Mouse (Mus musculus) brain, embryonic 14.5 days (tissue): ENCODE results near the gene Gfi1b.

Source experiments
- CTCF ChIP-seq: fragments of 200-500 bp; IDR thresholded peaks from 2 replicates; pipeline ENCODE4 v1.5.1; 2012; ENCODE audit warnings: inconsistent platforms, mild to moderate bottlenecking, moderate library complexity, borderline replicate concordance; ENCODE audit not compliant: insufficient read depth, insufficient read length; ENCODE audit errors: extremely low read depth
- POLR2A ChIP-seq: fragments of 200-500 bp; IDR thresholded peaks from 2 replicates; pipeline ENCODE4 v1.6.1; 2012; ENCODE audit warnings: mild to moderate bottlenecking, inconsistent platforms, borderline replicate concordance; ENCODE audit not compliant: poor library complexity, insufficient read depth, insufficient read length, severe bottlenecking; ENCODE audit errors: extremely low read depth

DNA sequence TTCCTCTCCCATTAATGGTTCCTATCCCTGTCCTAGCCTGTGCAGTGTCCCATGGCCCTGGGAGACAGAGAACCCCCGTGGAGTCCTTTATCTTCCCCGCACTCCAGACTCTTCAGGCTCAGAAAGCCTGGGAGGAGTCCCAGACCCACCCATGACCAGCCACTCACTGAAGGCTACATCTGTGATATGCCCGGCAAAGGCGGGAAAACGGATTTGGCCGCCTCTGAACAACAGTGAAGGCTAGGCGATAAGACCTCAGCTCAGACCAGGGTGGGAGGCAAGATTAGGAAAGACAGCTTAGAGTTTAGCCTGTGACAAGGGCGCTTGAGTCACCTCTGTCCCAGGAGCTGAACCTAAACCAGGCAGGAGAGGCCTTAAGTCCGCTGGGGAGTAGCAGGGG, 4.9 kb downstream of the Gfi1b start:
- TF ChIP-seq CTCF (no peak), POLR2A (no peak)
